Mouse (Mus musculus) heart, postnatal 4 days (tissue): Measurements from ENCODE around the gene Cux1. TPM values are rescaled to one million over a fixed set of nuclear protein-coding genes. Genes with fewer than 3 reads are reported as not detected.

Source experiments
- microRNA-seq, 2 experiments: library from miRNA; unstranded; fragments of <30 nt; microRNA quantifications; one replicate each; pipeline ENCODE4 v1.2.0; 2021 to 2022
- total RNA-seq, 2 experiments: library from RNA; stranded (reverse); gene quantifications; 2 replicates each; pipeline ENCODE4 v1.2.3; 2021

Gene Cux1
- total RNA-seq, 2 experiments from 2014 or later: 126 to 131 TPM

Small RNAs within 50 kb of the gene (microRNA-seq; reads per million reads assigned to microRNA genes)
- gene Mir721: 0 reads per million in 2 experiments

Other genes with a start within 250 kb of the Cux1 start
- not detected for gene Myl10, start 125.7 kb upstream of the Cux1 start, total RNA-seq